Mouse (Mus musculus): ENCODE measurements around the gene Fam69b. TPM values are rescaled to one million over a fixed set of nuclear protein-coding genes. Genes with fewer than 3 reads are reported as not detected.

Fam69b gene
- polyA plus RNA-seq, 1 experiment from 2014 or later, result 44.0 TPM

GRCm38 (mm10) chr2:26599965-26600364, 28.3 kb upstream of the Fam69b start:
- Histone ChIP-seq H3K27ac (replicated peaks) (no peak overlapping the region), H3K9me3 (replicated peaks) (no peaks in the 10 kb centered on the region), H3K4me1 (peaks cover 26% of the 10 kb centered on the region), H3K4me2 (replicated peaks) (no peak overlapping the region), H3K36me3 (0 out of 2 replicates have a peak, but pooled peaks cover 10% of the 10 kb centered on the region), H3K9ac (no peak overlapping the region), H3K27me3 (no peaks in the 10 kb centered on the region), H3K4me3 (replicated peaks) (no peak overlapping the region)
- no peak for ATAC-seq (ENCODE audit: insufficient number of reproducible peaks, low FRiP score, low TSS enrichment, low read depth)
- 86% methylated on average over 4 of the region's 4 CpGs for WGBS

DNA sequence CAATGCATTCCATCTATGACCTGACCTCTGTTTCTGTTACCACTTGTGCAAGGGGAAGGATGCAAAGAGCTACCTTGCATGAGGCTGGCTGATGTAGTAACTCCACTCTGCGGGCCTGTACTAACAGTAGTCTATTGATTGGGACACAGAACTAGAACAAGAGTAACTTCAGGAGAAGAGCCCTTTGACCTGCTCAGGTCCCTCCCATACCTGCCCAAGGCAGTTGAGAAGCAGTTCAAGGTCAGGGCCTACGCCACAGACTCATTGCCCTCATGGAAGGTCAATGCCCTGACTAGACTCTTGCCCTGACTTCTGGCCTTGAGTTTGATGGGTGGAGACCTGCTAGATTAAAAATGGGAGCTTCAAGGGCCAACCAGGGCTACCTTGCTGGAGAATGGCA, 27.6 kb upstream of the Fam69b start:
- Histone ChIP-seq H3K4me3 (replicated peaks) (no peak overlapping the region), H3K4me1 (peaks cover 26% of the 10 kb centered on the region), H3K9me3 (replicated peaks) (no peaks in the 10 kb centered on the region), H3K27ac (replicated peaks) (no peak overlapping the region), H3K4me2 (replicated peaks) (no peak overlapping the region), H3K27me3 (no peaks in the 10 kb centered on the region), H3K9ac (no peak overlapping the region), H3K36me3 (0 out of 2 replicates have a peak, but pooled peaks cover 7% of the 10 kb centered on the region)
- ATAC-seq (ENCODE audit: insufficient number of reproducible peaks, low FRiP score, low TSS enrichment, low read depth), result no peak
- 84% methylated on average over 2 of the region's 2 CpGs for WGBS

DNA sequence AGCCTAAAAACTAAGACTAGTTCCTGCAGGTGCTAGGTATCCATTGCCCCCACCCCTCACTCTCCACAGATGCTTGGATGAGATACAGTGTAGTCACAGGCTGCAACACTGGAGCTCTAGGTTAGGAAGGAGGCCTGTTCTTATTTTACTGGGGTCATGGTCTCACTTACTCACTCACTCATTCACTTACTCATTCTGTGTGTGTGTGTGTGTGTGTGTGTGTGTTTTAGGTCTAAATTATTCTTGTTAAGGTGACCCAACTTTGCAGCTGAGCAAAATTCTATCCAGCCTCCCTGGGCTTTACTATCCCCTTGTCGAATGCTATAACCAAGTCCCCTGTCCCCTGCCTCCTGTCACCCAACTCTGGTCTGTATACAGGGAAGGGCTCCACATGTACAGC, 26.7 kb upstream of the Fam69b start:
- H3K27ac ChIP-seq (replicated peaks), result no peak overlapping the region
- no peak for ATAC-seq (ENCODE audit: insufficient number of reproducible peaks, low FRiP score, low TSS enrichment, low read depth)
- H3K9me3 ChIP-seq (replicated peaks), result no peaks in the 10 kb centered on the region
- WGBS, result 88% methylated on average over 1 of the region's 1 CpGs
- H3K9ac ChIP-seq, result no peak overlapping the region
- H3K4me3 ChIP-seq (replicated peaks), result no peak overlapping the region
- no peaks in the 10 kb centered on the region for H3K27me3 ChIP-seq
- no peak overlapping the region for H3K4me2 ChIP-seq (replicated peaks)
- H3K4me1 ChIP-seq, result peaks cover 33% of the 10 kb centered on the region
- H3K36me3 ChIP-seq, result no peaks in the 10 kb centered on the region

DNA sequence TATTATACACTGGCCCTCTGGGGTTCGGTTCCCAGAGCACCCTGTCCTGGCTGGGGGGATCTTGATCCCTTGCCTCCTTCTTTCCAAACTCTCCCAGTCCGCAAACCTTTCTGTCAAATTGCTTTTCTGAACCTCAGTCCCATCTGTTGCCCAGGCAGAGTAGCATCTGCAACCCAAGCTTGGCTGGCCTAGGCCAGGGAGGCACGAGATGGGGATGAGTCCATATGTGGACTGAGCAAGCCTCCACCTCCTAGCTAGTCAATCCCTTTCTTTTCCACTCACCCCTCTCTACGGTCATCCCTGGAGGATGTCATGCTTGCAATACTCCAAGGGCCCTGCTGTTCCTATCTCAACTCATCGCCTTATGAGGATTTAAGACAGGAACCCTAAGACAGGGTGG, 25.6 kb upstream of the Fam69b start:
- Histone ChIP-seq H3K4me1 (peaks cover 43% of the 10 kb centered on the region), H3K27me3 (no peaks in the 10 kb centered on the region), H3K36me3 (no peaks in the 10 kb centered on the region), H3K4me3 (replicated peaks) (peak overlapping the region; percentile 63), H3K27ac (replicated peaks) (no peak overlapping the region), H3K9me3 (replicated peaks) (no peaks in the 10 kb centered on the region), H3K9ac (no peak overlapping the region), H3K4me2 (replicated peaks) (peak overlapping the region; percentile 82)
- WGBS, result 86% methylated on average over 5 of the region's 5 CpGs
- ATAC-seq (ENCODE audit: insufficient number of reproducible peaks, low FRiP score, low TSS enrichment, low read depth), result no peak

- Histone ChIP-seq H3K4me3 (replicated peaks) (peak overlapping the region; percentile 63), H3K27ac (replicated peaks) (peak overlapping the region; percentile 84), H3K4me1 (peaks cover 44% of the 10 kb centered on the region), H3K27me3 (no peaks in the 10 kb centered on the region), H3K4me2 (replicated peaks) (peak overlapping the region; percentile 82), H3K36me3 (no peaks in the 10 kb centered on the region), H3K9me3 (replicated peaks) (no peaks in the 10 kb centered on the region), H3K9ac (peak overlapping the region; percentile 59)
- ATAC-seq (ENCODE audit: insufficient number of reproducible peaks, low FRiP score, low TSS enrichment, low read depth), result no peak
- WGBS, result 18% methylated on average over 6 of the region's 6 CpGs
These were observed 25.1 kb upstream of the Fam69b start for GRCm38 (mm10) chr2:26603159-26603558.

GRCm38 (mm10) chr2:26603720-26604671, 24.3 kb upstream of the Fam69b start, which contains the start of gene Agpat2:
Gene Agpat2, minus strand, starts transcription at chr2:26604417.
- no peaks in the 10 kb centered on the region for H3K36me3 ChIP-seq
- H3K9me3 ChIP-seq (replicated peaks), result no peaks in the 10 kb centered on the region
- WGBS, result under 1% methylated on average over 96 of the region's 103 CpGs
- ATAC-seq (ENCODE audit: insufficient number of reproducible peaks, low FRiP score, low TSS enrichment, low read depth), result peak; percentile 82
- H3K27me3 ChIP-seq, result no peaks in the 10 kb centered on the region
- peak within 1 kb of the TSS; percentile 59 for H3K9ac ChIP-seq
- peak within 1 kb of the TSS; percentile 63 for H3K4me3 ChIP-seq (replicated peaks)
- H3K27ac ChIP-seq (replicated peaks), result peak within 1 kb of the TSS; percentile 84
- H3K4me1 ChIP-seq, result peaks cover 38% of the 10 kb centered on the region
- peak within 1 kb of the TSS; percentile 82 for H3K4me2 ChIP-seq (replicated peaks)

- ATAC-seq (ENCODE audit: insufficient number of reproducible peaks, low FRiP score, low TSS enrichment, low read depth), result no peak
- no peaks in the 10 kb centered on the region for H3K36me3 ChIP-seq
These were observed 22.9 kb upstream of the Fam69b start for GRCm38 (mm10) chr2:26605331-26605730.

GRCm38 (mm10) chr2:26606579-26606978, 21.7 kb upstream of the Fam69b start:
- Histone ChIP-seq H3K36me3 (no peaks in the 10 kb centered on the region), H3K4me1 (peaks cover 36% of the 10 kb centered on the region), H3K27me3 (no peaks in the 10 kb centered on the region), H3K27ac (replicated peaks) (peak overlapping the region; percentile 66; the same call in 1 of the 2 replicates), H3K4me2 (replicated peaks) (no peak overlapping the region), H3K9me3 (replicated peaks) (no peaks in the 10 kb centered on the region), H3K9ac (no peak overlapping the region), H3K4me3 (replicated peaks) (no peak overlapping the region)
- 70% methylated on average over 3 of the region's 3 CpGs for WGBS
- ATAC-seq (ENCODE audit: insufficient number of reproducible peaks, low FRiP score, low TSS enrichment, low read depth), result no peak

More at GRCm38 (mm10) chr2:26605331-26605730, 22.9 kb upstream of the Fam69b start:
- no peak overlapping the region for H3K9ac ChIP-seq
- H3K4me2 ChIP-seq (replicated peaks), result no peak overlapping the region
- no peaks in the 10 kb centered on the region for H3K9me3 ChIP-seq (replicated peaks)
- H3K27ac ChIP-seq (replicated peaks), result no peak overlapping the region
- H3K27me3 ChIP-seq, result no peaks in the 10 kb centered on the region
- 87% methylated on average over 8 of the region's 8 CpGs for WGBS
- H3K4me1 ChIP-seq, result peaks cover 36% of the 10 kb centered on the region
- H3K4me3 ChIP-seq (replicated peaks), result no peak overlapping the region

DNA sequence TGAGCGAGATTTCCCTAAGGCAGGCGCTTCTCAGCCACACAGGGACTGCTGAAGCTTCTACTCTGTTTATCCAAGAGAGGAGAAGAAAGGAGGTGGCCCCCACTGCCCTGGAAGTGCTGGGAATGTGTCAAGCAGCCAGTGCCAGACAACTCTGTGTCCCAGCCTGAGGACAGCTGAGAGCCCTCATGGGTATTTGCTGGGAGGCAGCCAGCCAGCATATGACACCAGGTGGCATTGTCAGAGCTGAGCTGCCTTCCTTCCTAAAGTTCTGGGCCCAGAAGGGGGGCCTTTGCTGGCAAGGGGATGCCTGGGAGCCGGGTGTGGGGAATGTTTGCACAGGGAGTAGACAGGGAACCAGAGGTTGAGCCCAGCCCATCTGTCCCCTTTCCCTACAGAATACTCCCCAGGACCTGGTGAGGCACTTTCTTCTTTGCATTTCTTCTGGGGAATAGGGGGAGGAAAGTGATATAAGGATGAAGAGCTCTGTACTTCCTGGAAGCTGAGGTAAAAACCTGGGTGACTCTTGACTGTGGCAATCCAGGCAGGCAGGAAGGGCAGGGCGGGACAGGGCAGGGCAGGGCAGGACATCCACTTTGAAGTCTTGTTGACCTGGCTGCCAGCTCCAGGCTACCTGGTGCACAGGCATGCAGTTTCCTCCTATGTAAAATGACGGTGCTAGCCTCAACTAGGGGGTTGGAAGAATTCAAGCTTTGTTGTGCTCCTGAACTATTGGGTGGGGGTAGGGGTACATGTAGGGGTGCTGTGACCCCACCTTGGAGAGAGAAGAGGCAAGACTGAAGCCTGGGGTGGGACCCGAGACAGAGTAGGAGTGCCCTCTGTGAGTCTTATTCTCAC, 21.0 kb upstream of the Fam69b start:
- ATAC-seq (ENCODE audit: insufficient number of reproducible peaks, low FRiP score, low TSS enrichment, low read depth), result no peak
- H3K27me3 ChIP-seq, result no peaks in the 10 kb centered on the region
- peak overlapping the region; percentile 66; the same call in 1 of the 2 replicates for H3K27ac ChIP-seq (replicated peaks)
- H3K4me3 ChIP-seq (replicated peaks), result no peak overlapping the region
- no peaks in the 10 kb centered on the region for H3K9me3 ChIP-seq (replicated peaks)
- H3K36me3 ChIP-seq, result no peaks in the 10 kb centered on the region
- H3K9ac ChIP-seq, result no peak overlapping the region; the same call in 1 of the 2 replicates
- 41% methylated on average over 6 of the region's 6 CpGs for WGBS
- peaks cover 36% of the 10 kb centered on the region for H3K4me1 ChIP-seq
- no peak overlapping the region for H3K4me2 ChIP-seq (replicated peaks)

- no peak for ATAC-seq (ENCODE audit: insufficient number of reproducible peaks, low FRiP score, low TSS enrichment, low read depth)
- Histone ChIP-seq H3K27me3 (no peaks in the 10 kb centered on the region), H3K9me3 (replicated peaks) (no peaks in the 10 kb centered on the region), H3K4me2 (replicated peaks) (no peak overlapping the region), H3K4me1 (peaks cover 23% of the 10 kb centered on the region), H3K4me3 (replicated peaks) (no peak overlapping the region), H3K36me3 (no peaks in the 10 kb centered on the region), H3K27ac (replicated peaks) (no peak overlapping the region), H3K9ac (no peak overlapping the region)
These were observed 19.5 kb upstream of the Fam69b start for GRCm38 (mm10) chr2:26608781-26609180.

DNA sequence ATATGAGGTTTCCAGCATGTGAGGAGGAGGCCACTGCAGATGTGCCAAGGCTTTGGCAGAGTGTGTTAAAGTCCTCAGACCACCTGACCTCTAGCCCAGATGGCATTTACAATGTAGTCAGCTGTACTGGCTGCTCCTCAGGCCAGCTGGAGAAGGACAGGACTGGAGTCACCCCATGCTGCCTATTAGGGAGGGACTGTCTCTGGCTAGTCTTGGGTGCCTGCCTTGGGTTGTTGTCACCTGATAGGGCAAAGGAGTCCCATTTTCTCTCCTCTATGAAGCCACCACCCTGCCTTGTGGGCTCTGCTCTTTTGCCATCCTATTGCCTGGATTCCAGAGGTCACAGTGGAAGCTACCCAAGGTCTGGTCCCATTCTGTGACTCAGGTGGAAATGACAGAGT, 19.0 kb upstream of the Fam69b start:
- no peak for ATAC-seq (ENCODE audit: insufficient number of reproducible peaks, low FRiP score, low TSS enrichment, low read depth)
- H3K4me2 ChIP-seq (replicated peaks), result no peak overlapping the region
- H3K9ac ChIP-seq, result no peak overlapping the region
- peaks cover 22% of the 10 kb centered on the region for H3K4me1 ChIP-seq
- no peaks in the 10 kb centered on the region for H3K36me3 ChIP-seq
- no peak overlapping the region for H3K27ac ChIP-seq (replicated peaks)
- no peaks in the 10 kb centered on the region for H3K27me3 ChIP-seq
- no peaks in the 10 kb centered on the region for H3K9me3 ChIP-seq (replicated peaks)
- H3K4me3 ChIP-seq (replicated peaks), result no peak overlapping the region
